Mouse (Mus musculus): ENCODE measurements around the gene Tmem45b.

GRCm38 (mm10) chr9:31452166-31452565 is 12.1 kb downstream of the Tmem45b start:
- TF ChIP-seq POLR2A (IDR thresholded peaks at IDR 0.05; ENCODE audit: low read depth, low read length) (no peak), CTCF (conservative IDR thresholded peaks at IDR 0.05; ENCODE audit: insufficient read depth, insufficient read length, low read depth, low read length) (no peak)
